Mouse (Mus musculus): ENCODE data around the gene Ctsj. TPM values are rescaled to one million over a fixed set of nuclear protein-coding genes. Genes with fewer than 3 reads are reported as not detected.
A peak's percentile ranks its signal among the peaks of the same experiment; 100 is the strongest.
"Not testable (repeated sequence)": the region's sequence is repeated elsewhere in the genome, so short reads cannot be mapped to it uniquely, and the experiment has no call there.

Ctsj gene
- not detected in 2 replicates for polyA plus RNA-seq (2014; fragmentation: Nextera tagmentation; extraction: Ambion mirVana)

- Histone ChIP-seq H3K4me1 (ENCODE audit: insufficient read depth) (no peaks in the 10 kb centered on the region), H3K27ac (ENCODE audit: low read depth) (no peak within 1 kb of the TSS), H3K4me3 (ENCODE audit: low read depth, low read length) (no peak within 1 kb of the TSS), H3K9me3 (ENCODE audit: low read depth, low read length) (no peaks in the 10 kb centered on the region), H3K9ac (no peak within 1 kb of the TSS), H3K36me3 (ENCODE audit: insufficient read depth) (no peaks in the 10 kb centered on the region), H3K27me3 (ENCODE audit: insufficient read depth, low read length) (no peaks in the 10 kb centered on the region), H3K4me2 (no peak within 1 kb of the TSS)
- no peak for TF ChIP-seq CTCF (IDR thresholded peaks at IDR 0.05; ENCODE audit: low read depth)
- 72% methylated on average over 3 of the region's 3 CpGs for WGBS
- DNase-seq (no peak), ATAC-seq (ENCODE audit: insufficient read depth) (no peak)
These were observed at the start of gene Ctsj for GRCm38 (mm10) chr13:61005859-61006258. TSS of gene Ctsj (minus strand) at chr13:61005959.

GRCm38 (mm10) chr13:61040531-61040930 lies 34.8 kb upstream of the Ctsj start, which contains the start of gene Ctsq:
TSS of gene Ctsq (minus strand) at chr13:61040631.
- WGBS = 57% methylated on average over 3 of the region's 3 CpGs
- Histone ChIP-seq H3K4me3 (ENCODE audit: low read depth, low read length) (no peak within 1 kb of the TSS), H3K27me3 (ENCODE audit: insufficient read depth, low read length) (no peaks in the 10 kb centered on the region), H3K4me2 (no peak within 1 kb of the TSS), H3K9ac (no peak within 1 kb of the TSS), H3K27ac (ENCODE audit: low read depth) (no peak within 1 kb of the TSS), H3K36me3 (ENCODE audit: insufficient read depth) (no peaks in the 10 kb centered on the region), H3K9me3 (ENCODE audit: low read depth, low read length) (peaks cover 3% of the 10 kb centered on the region; the same call in 1 of the 2 replicates), H3K4me1 (ENCODE audit: insufficient read depth) (no peaks in the 10 kb centered on the region)
- DNase-seq (no peak), ATAC-seq (ENCODE audit: insufficient read depth) (no peak)
- no peak for TF ChIP-seq CTCF (IDR thresholded peaks at IDR 0.05; ENCODE audit: low read depth)

- no peak for ATAC-seq (ENCODE audit: insufficient read depth)
- Histone ChIP-seq H3K27me3 (ENCODE audit: insufficient read depth, low read length) (no peaks in the 10 kb centered on the region), H3K36me3 (ENCODE audit: insufficient read depth) (no peaks in the 10 kb centered on the region), H3K4me2 (no peak overlapping the region), H3K27ac (ENCODE audit: low read depth) (no peak overlapping the region), H3K9ac (no peak overlapping the region), H3K4me1 (ENCODE audit: insufficient read depth) (no peaks in the 10 kb centered on the region), H3K9me3 (ENCODE audit: low read depth, low read length) (no peaks in the 10 kb centered on the region; the same call in 1 of the 2 replicates), H3K4me3 (ENCODE audit: low read depth, low read length) (no peak overlapping the region)
- DNase-seq = no peak
- no peak for TF ChIP-seq CTCF (IDR thresholded peaks at IDR 0.05; ENCODE audit: low read depth)
- 81% methylated on average over 3 of the region's 3 CpGs for WGBS
These were observed 17.0 kb upstream of the Ctsj start for GRCm38 (mm10) chr13:61022785-61023184.

- no peak for ATAC-seq (ENCODE audit: insufficient read depth)
- H3K27me3 ChIP-seq (ENCODE audit: insufficient read depth, low read length) = no peaks in the 10 kb centered on the region
- WGBS = 82% methylated on average over 4 of the region's 6 CpGs
- H3K27ac ChIP-seq (ENCODE audit: low read depth) = no peak overlapping the region
- no peak overlapping the region for H3K4me2 ChIP-seq
- no peak for DNase-seq
- no peak overlapping the region for H3K4me3 ChIP-seq (ENCODE audit: low read depth, low read length)
- H3K36me3 ChIP-seq (ENCODE audit: insufficient read depth) = no peaks in the 10 kb centered on the region
- H3K4me1 ChIP-seq (ENCODE audit: insufficient read depth) = no peaks in the 10 kb centered on the region
- TF ChIP-seq CTCF (IDR thresholded peaks at IDR 0.05; ENCODE audit: low read depth) = no peak
- H3K9ac ChIP-seq = no peak overlapping the region
- no peaks in the 10 kb centered on the region for H3K9me3 ChIP-seq (ENCODE audit: low read depth, low read length)
These were observed 16.1 kb upstream of the Ctsj start for GRCm38 (mm10) chr13:61021844-61022243.

GRCm38 (mm10) chr13:61010171-61010570 lies 4.4 kb upstream of the Ctsj start:
- no peak overlapping the region for H3K9ac ChIP-seq
- ATAC-seq (ENCODE audit: insufficient read depth) = no peak
- no peaks in the 10 kb centered on the region for H3K36me3 ChIP-seq (ENCODE audit: insufficient read depth)
- WGBS = 73% methylated on average over 4 of the region's 4 CpGs
- no peaks in the 10 kb centered on the region for H3K27me3 ChIP-seq (ENCODE audit: insufficient read depth, low read length)
- no peaks in the 10 kb centered on the region for H3K9me3 ChIP-seq (ENCODE audit: low read depth, low read length)
- H3K4me1 ChIP-seq (ENCODE audit: insufficient read depth) = no peaks in the 10 kb centered on the region
- no peak for DNase-seq
- H3K27ac ChIP-seq (ENCODE audit: low read depth) = no peak overlapping the region
- no peak overlapping the region for H3K4me3 ChIP-seq (ENCODE audit: low read depth, low read length)
- H3K4me2 ChIP-seq = no peak overlapping the region
- no peak for TF ChIP-seq CTCF (IDR thresholded peaks at IDR 0.05; ENCODE audit: low read depth)

GRCm38 (mm10) chr13:60997600-60997999 lies 8.2 kb downstream of the Ctsj start:
- TF ChIP-seq CTCF (IDR thresholded peaks at IDR 0.05; ENCODE audit: low read depth) = 0 out of 2 replicates have a peak, but pooled peaks have one; percentile 3
- H3K9me3 ChIP-seq (ENCODE audit: low read depth, low read length) = no peaks in the 10 kb centered on the region
- no peak for ATAC-seq (ENCODE audit: insufficient read depth)
- no peak overlapping the region for H3K4me3 ChIP-seq (ENCODE audit: low read depth, low read length)
- H3K4me1 ChIP-seq (ENCODE audit: insufficient read depth) = no peaks in the 10 kb centered on the region
- H3K9ac ChIP-seq = no peak overlapping the region
- H3K36me3 ChIP-seq (ENCODE audit: insufficient read depth) = no peaks in the 10 kb centered on the region
- no peak for DNase-seq
- no peaks in the 10 kb centered on the region for H3K27me3 ChIP-seq (ENCODE audit: insufficient read depth, low read length)
- no peak overlapping the region for H3K4me2 ChIP-seq
- 58% methylated on average over 2 of the region's 2 CpGs for WGBS
- H3K27ac ChIP-seq (ENCODE audit: low read depth) = no peak overlapping the region

- not testable (repeated sequence) for H3K4me1 ChIP-seq (ENCODE audit: insufficient read depth); H3K27me3 ChIP-seq (ENCODE audit: insufficient read depth, low read length); H3K9ac ChIP-seq; H3K27ac ChIP-seq (ENCODE audit: low read depth); H3K4me2 ChIP-seq; ATAC-seq (ENCODE audit: insufficient read depth); H3K36me3 ChIP-seq (ENCODE audit: insufficient read depth); DNase-seq; H3K9me3 ChIP-seq (ENCODE audit: low read depth, low read length); H3K4me3 ChIP-seq (ENCODE audit: low read depth, low read length)
- 75% methylated on average over 5 of the region's 5 CpGs for WGBS
These were observed 18.8 kb downstream of the Ctsj start for GRCm38 (mm10) chr13:60986915-60987314.

GRCm38 (mm10) chr13:60972319-60972718 lies 33.4 kb downstream of the Ctsj start:
- ATAC-seq (ENCODE audit: insufficient read depth); H3K27me3 ChIP-seq (ENCODE audit: insufficient read depth, low read length); H3K4me1 ChIP-seq (ENCODE audit: insufficient read depth); DNase-seq; H3K4me2 ChIP-seq; H3K27ac ChIP-seq (ENCODE audit: low read depth); H3K9me3 ChIP-seq (ENCODE audit: low read depth, low read length); H3K4me3 ChIP-seq (ENCODE audit: low read depth, low read length); H3K9ac ChIP-seq; H3K36me3 ChIP-seq (ENCODE audit: insufficient read depth): not testable (repeated sequence)
- WGBS = 60% methylated on average over 4 of the region's 4 CpGs

GRCm38 (mm10) chr13:60963985-60964384 lies 41.8 kb downstream of the Ctsj start:
- not testable (repeated sequence) for H3K4me1 ChIP-seq (ENCODE audit: insufficient read depth); H3K27me3 ChIP-seq (ENCODE audit: insufficient read depth, low read length); H3K9ac ChIP-seq

More at GRCm38 (mm10) chr13:60963985-60964384, 41.8 kb downstream of the Ctsj start:
- not testable (repeated sequence) for ATAC-seq (ENCODE audit: insufficient read depth); H3K4me2 ChIP-seq; H3K4me3 ChIP-seq (ENCODE audit: low read depth, low read length); H3K36me3 ChIP-seq (ENCODE audit: insufficient read depth); DNase-seq; H3K27ac ChIP-seq (ENCODE audit: low read depth); H3K9me3 ChIP-seq (ENCODE audit: low read depth, low read length)
- WGBS = 26% methylated on average over 4 of the region's 5 CpGs
